Mouse (Mus musculus) CH12.LX (cell line): Measurements from ENCODE around the gene Dynlt1b.
"Not testable (repeated sequence)": the region's sequence is repeated elsewhere in the genome, so short reads cannot be mapped to it uniquely, and the experiment has no call there.

ENCODE experiments used
- CTCF ChIP-seq, 2 experiments: IDR thresholded peaks in 1 of 2; conservative IDR thresholded peaks in 1 of 2; 2 replicates each; pipeline ENCODE4 v1.5.1; 2011 to 2012; ENCODE audit warnings: low read depth in 2 of 2, low read length in 2 of 2, improper control_type of control experiment in 1 of 2, inconsistent platforms in 1 of 2, mild to moderate bottlenecking in 1 of 2, moderate library complexity in 1 of 2
- ELF1 ChIP-seq: IDR thresholded peaks from 2 replicates; pipeline ENCODE4 v1.6.1; 2014; ENCODE audit warnings: low read depth, mild to moderate bottlenecking, inconsistent platforms, low read length, improper control_type of control experiment
- HCFC1 ChIP-seq: IDR thresholded peaks from 2 replicates; pipeline ENCODE4 v1.6.1; 2012; ENCODE audit warnings: low read depth, mild to moderate bottlenecking, inconsistent platforms, low read length, improper control_type of control experiment
- NELFE ChIP-seq: IDR thresholded peaks from 2 replicates; pipeline ENCODE4 v1.6.1; 2011; ENCODE audit warnings: low read depth, low read length, improper control_type of control experiment
- POLR2A ChIP-seq: IDR thresholded peaks from 2 replicates; pipeline ENCODE4 v1.6.1; 2011; ENCODE audit warnings: low read depth, mild to moderate bottlenecking, improper control_type of control experiment, low read length
- USF1 ChIP-seq: IDR thresholded peaks from 2 replicates; pipeline ENCODE4 v1.6.1; 2014; ENCODE audit warnings: low read depth, mild to moderate bottlenecking, inconsistent platforms, low read length, improper control_type of control experiment

GRCm38 (mm10) chr17:6480855-6481589 is 51.1 kb downstream of the Dynlt1b start:
- TF ChIP-seq CTCF (conservative IDR thresholded peaks at IDR 0.05 in 1 of 2, IDR thresholded peaks at IDR 0.05 in 1 of 2; ENCODE audit: low read depth in 2 of 2, low read length in 2 of 2); HCFC1; ELF1; NELFE; POLR2A; USF1: not testable (repeated sequence)
